Mouse (Mus musculus) embryo, embryonic 10.5 days (tissue): Measurements from ENCODE around the gene 6430628N08Rik.

ENCODE experiments used
- DNase-seq: peaks from one replicate; pipeline ENCODE4 v3.0.0-alpha.2; 2015; ENCODE audit warnings: low spot score

Gene 6430628N08Rik

GRCm38 (mm10) chr4:115939295-115940102 lies 49.0 kb downstream of the 6430628N08Rik start, which contains the start of gene Dmbx1:
Dmbx1 (minus strand) TSS chr4:115939926.
- peak; percentile 81 for DNase-seq

GRCm38 (mm10) chr4:115940681-115941080 lies 50.2 kb downstream of the 6430628N08Rik start:
- DNase-seq: no peak

GRCm38 (mm10) chr4:115941242-115941820 lies 50.9 kb downstream of the 6430628N08Rik start:
- no peak for DNase-seq

GRCm38 (mm10) chr4:115943669-115944314 lies 53.3 kb downstream of the 6430628N08Rik start:
- peak; percentile 57 for DNase-seq
